Mouse (Mus musculus) heart, postnatal 14 days (tissue): Measurements from ENCODE around the gene Ppp2r5b. TPM values are rescaled to one million over a fixed set of nuclear protein-coding genes. Genes with fewer than 3 reads are reported as not detected.

Experiments used
- microRNA-seq, 2 experiments: library from miRNA; unstranded; fragments of <30 nt; microRNA quantifications; one replicate each; pipeline ENCODE4 v1.2.0; 2021 to 2022
- total RNA-seq, 2 experiments: library from RNA; stranded (reverse); gene quantifications; 2 replicates each; pipeline ENCODE4 v1.2.3; 2021

Gene Ppp2r5b
- total RNA-seq, 2 experiments from 2014 or later: 31.4 to 35.1 TPM

Small RNA genes within 50 kb of the gene (microRNA-seq; reads per million reads assigned to microRNA genes)
- 11.0 to 19.1 reads per million in 2 experiments for gene Mir192
- 17.5 to 35.0 reads per million in 2 experiments for gene Mir194-2

Other genes with a start within 250 kb of the Ppp2r5b start
- not detected for gene Slc22a20, start 249.7 kb downstream of the Ppp2r5b start, total RNA-seq
- gene Capn1, start 220.0 kb downstream of the Ppp2r5b start, total RNA-seq: 10 to 100 TPM; 31.7 to 36.8 TPM
- 10 to 100 TPM; 17.5 to 18.9 TPM for gene Syvn1, start 189.3 kb downstream of the Ppp2r5b start, total RNA-seq
- 10 to 100 TPM; 37.1 to 37.4 TPM for gene Mrpl49, start 178.1 kb downstream of the Ppp2r5b start, total RNA-seq
- 100 to 1,000 TPM; 597 to 635 TPM for gene Fau, start 178.0 kb downstream of the Ppp2r5b start, total RNA-seq
- gene Znhit2, start 174.7 kb downstream of the Ppp2r5b start, total RNA-seq: 10 to 100 TPM; 11.8 to 12.6 TPM
- 1 to 10 TPM; 2.9 to 5.5 TPM for gene Tm7sf2, start 167.5 kb downstream of the Ppp2r5b start, total RNA-seq
- gene Vps51, start 158.6 kb downstream of the Ppp2r5b start, total RNA-seq: 10 to 100 TPM; 27.9 to 32.3 TPM
- not detected for gene Tmem262, start 155.8 kb downstream of the Ppp2r5b start, total RNA-seq
- not detected for gene Gm28374, start 153.6 kb downstream of the Ppp2r5b start, total RNA-seq
- gene Zfpl1, start 150.9 kb downstream of the Ppp2r5b start, total RNA-seq: 10 to 100 TPM; 16.7 to 19.7 TPM
- 1 to 10 TPM; 1.1 to 1.5 TPM for gene Cdca5, start 150.9 kb downstream of the Ppp2r5b start, total RNA-seq
- not detected for gene AC131692.1, start 141.5 kb downstream of the Ppp2r5b start, total RNA-seq
- not detected for gene Naaladl1, start 130.1 kb downstream of the Ppp2r5b start, total RNA-seq
- 1 to 10 TPM; 9.4 to 9.7 TPM for gene Sac3d1, start 117.2 kb downstream of the Ppp2r5b start, total RNA-seq
- 10 to 100 TPM; 12.2 to 14.7 TPM for gene Snx15, start 107.6 kb downstream of the Ppp2r5b start, total RNA-seq
- gene Batf2, start 94.9 kb downstream of the Ppp2r5b start, total RNA-seq: under 1 TPM; 0.46 to 0.88 TPM
- gene Arl2, start 94.3 kb downstream of the Ppp2r5b start, total RNA-seq: 10 to 100 TPM; 54.8 to 58.4 TPM
- not detected for gene Majin, start 51.5 kb downstream of the Ppp2r5b start, total RNA-seq
- gene Gpha2, start 9.5 kb downstream of the Ppp2r5b start, total RNA-seq: not detected
- 10 to 100 TPM; 20.4 to 22.7 TPM for gene Atg2a, start 5.8 kb upstream of the Ppp2r5b start, total RNA-seq
- gene Ehd1, start 40.9 kb upstream of the Ppp2r5b start, total RNA-seq: 100 to 1,000 TPM; 163 to 172 TPM
- gene Cdc42bpg, start 70.6 kb upstream of the Ppp2r5b start, total RNA-seq: 1 to 10 TPM; 8.9 to 9.8 TPM
- gene Men1, start 99.1 kb upstream of the Ppp2r5b start, total RNA-seq: 10 to 100 TPM; 18.2 to 18.5 TPM
- gene Map4k2, start 105.3 kb upstream of the Ppp2r5b start, total RNA-seq: 10 to 100 TPM; 56.3 TPM
- gene Sf1, start 127.8 kb upstream of the Ppp2r5b start, total RNA-seq: 100 to 1,000 TPM; 102 to 105 TPM
- 100 to 1,000 TPM; 824 to 866 TPM for gene Pygm, start 148.5 kb upstream of the Ppp2r5b start, total RNA-seq
- gene Rasgrp2, start 163.5 kb upstream of the Ppp2r5b start, total RNA-seq: 10 to 100 TPM; 66.6 to 70.7 TPM
- gene Nrxn2, start 182.9 kb upstream of the Ppp2r5b start, total RNA-seq: 1 to 10 TPM; 5.2 to 5.9 TPM